Mouse (Mus musculus) hindbrain, embryonic 11.5 days (tissue): ENCODE data around the gene Acmsd. TPM values are rescaled to one million over a fixed set of nuclear protein-coding genes. Genes with fewer than 3 reads are reported as not detected.
A peak's percentile ranks its signal among the peaks of the same experiment; 100 is the strongest.
"Not testable (repeated sequence)": the region's sequence is repeated elsewhere in the genome, so short reads cannot be mapped to it uniquely, and the experiment has no call there.

Experiments
- ATAC-seq: fragments of 200-750 bp; cut with Nextera tagmentation; 2 replicates; pipeline ENCODE4 v1.8.0; 2017; ENCODE audit warnings: mild to moderate bottlenecking, moderate TSS enrichment, moderate library complexity; ENCODE audit not compliant: low FRiP score
- DNase-seq: peaks from one replicate; pipeline ENCODE4 v3.0.0-alpha.2; 2015; ENCODE audit warnings: low spot score
- H3K27ac ChIP-seq: fragments of 300-500 bp; sonication (generic); 2 replicates; pipeline ENCODE4 v1.5.1; 2014; ENCODE audit warnings: mild to moderate bottlenecking, low read depth, low read length
- H3K27me3 ChIP-seq: fragments of 300-500 bp; sonication (generic); 2 replicates; pipeline ENCODE4 v1.6.1; 2014; ENCODE audit warnings: mild to moderate bottlenecking, low read length, moderate library complexity, mixed read lengths; ENCODE audit not compliant: control insufficient read depth, insufficient read depth
- H3K36me3 ChIP-seq: fragments of 300-500 bp; sonication (generic); 2 replicates; pipeline ENCODE4 v1.6.1; 2014; ENCODE audit warnings: mild to moderate bottlenecking, low read length, moderate library complexity, mixed read lengths; ENCODE audit not compliant: control insufficient read depth, insufficient read depth
- H3K4me1 ChIP-seq: fragments of 300-500 bp; sonication (generic); replicated peaks from 2 replicates; pipeline ENCODE4 v1.6.1; 2014; ENCODE audit warnings: low read length, mixed read lengths; ENCODE audit not compliant: control insufficient read depth, insufficient read depth
- H3K4me2 ChIP-seq: fragments of 300-500 bp; sonication (generic); replicated peaks from 2 replicates; pipeline ENCODE4 v1.6.1; 2014; ENCODE audit warnings: mild to moderate bottlenecking, low read depth, low read length
- H3K4me3 ChIP-seq: fragments of 300-500 bp; sonication (generic); 2 replicates; pipeline ENCODE4 v1.5.1; 2014; ENCODE audit warnings: low read depth, low read length
- H3K9ac ChIP-seq: fragments of 300-500 bp; sonication (generic); 2 replicates; pipeline ENCODE4 v1.6.1; 2014; ENCODE audit warnings: low read depth, low read length
- H3K9me3 ChIP-seq: fragments of 300-500 bp; sonication (generic); 2 replicates; pipeline ENCODE4 v1.6.1; 2016; ENCODE audit warnings: low read length; ENCODE audit not compliant: control insufficient read depth
- WGBS: fragments of 180-500 bp; shearing (Covaris S2); extraction: QIAGEN DNeasy Blood & Tissue Kit; methylation state at CpG from one replicate; pipeline ENCODE4 v1.1.7; 2014; 5-methylcytosine and 5-hydroxymethylcytosine counted together
- polyA plus RNA-seq: library from polyadenylated mRNA; unstranded; fragments of >200 nt; fragmentation: Nextera tagmentation; extraction: Ambion mirVana; gene quantifications from 2 replicates; pipeline ENCODE4 v1.2.1, GENCODE M21; 2014

The Acmsd gene
- polyA plus RNA-seq, 1 experiment from 2014 or later, result 0.37 TPM

- 90% methylated on average over 3 of the region's 3 CpGs for WGBS
- Histone ChIP-seq H3K27me3 (no peaks in the 10 kb centered on the region), H3K4me3 (no peak overlapping the region), H3K9ac (no peak overlapping the region), H3K4me1 (no peaks in the 10 kb centered on the region), H3K36me3 (no peaks in the 10 kb centered on the region), H3K4me2 (no peak overlapping the region), H3K27ac (no peak overlapping the region), H3K9me3 (no peaks in the 10 kb centered on the region)
- DNase-seq, result no peak
- ATAC-seq, result no peak
Measured at GRCm38 (mm10) chr1:127732435-127732834, 3.2 kb downstream of the Acmsd start.

DNA sequence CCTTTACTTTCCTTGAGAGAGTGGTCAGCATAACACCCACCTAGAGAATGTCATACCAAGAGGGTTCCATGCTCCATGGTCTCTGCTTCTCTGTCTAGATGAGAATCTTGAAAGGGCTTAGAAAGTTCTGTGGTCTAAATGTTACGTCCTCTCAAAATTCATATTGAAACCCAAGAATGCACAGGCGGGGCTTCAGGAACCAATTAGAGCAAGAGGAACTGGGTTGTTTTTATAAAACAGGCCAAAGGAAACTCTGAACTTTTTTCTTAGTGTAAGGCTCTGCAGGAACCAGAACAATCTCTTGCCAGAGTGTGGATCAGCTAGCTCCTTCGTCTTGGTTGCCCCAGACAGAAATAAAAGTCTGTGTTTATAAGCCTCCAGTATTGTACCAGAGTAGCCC lies 3.6 kb downstream of the Acmsd start:
- H3K27me3 ChIP-seq, result no peaks in the 10 kb centered on the region
- H3K9ac ChIP-seq, result no peak overlapping the region
- H3K9me3 ChIP-seq, result no peaks in the 10 kb centered on the region
- 82% methylated on average over 3 of the region's 3 CpGs for WGBS
- H3K36me3 ChIP-seq, result no peaks in the 10 kb centered on the region
- ATAC-seq (no peak), DNase-seq (no peak)
- no peaks in the 10 kb centered on the region for H3K4me1 ChIP-seq
- no peak overlapping the region for H3K27ac ChIP-seq
- H3K4me3 ChIP-seq, result no peak overlapping the region
- no peak overlapping the region for H3K4me2 ChIP-seq

DNA sequence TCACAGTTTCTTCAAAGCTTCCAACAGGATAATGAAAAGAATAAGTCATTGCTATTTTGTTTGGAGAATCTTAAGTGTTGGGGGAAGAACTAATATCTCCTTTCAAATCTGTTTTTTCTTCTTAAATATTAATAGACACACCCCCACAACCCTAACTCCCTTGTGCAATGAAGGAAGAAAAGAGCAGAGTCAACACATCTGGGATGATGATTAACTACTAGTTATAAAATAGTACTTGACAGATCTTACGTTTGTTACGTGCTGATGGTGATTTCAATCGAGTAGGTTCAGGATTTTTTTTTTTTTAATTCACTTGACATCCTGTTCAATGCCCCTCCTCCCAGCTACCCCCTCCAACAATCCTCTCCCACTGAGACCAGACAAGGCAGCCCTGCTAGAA lies 6.1 kb downstream of the Acmsd start:
- H3K27ac ChIP-seq, result no peak overlapping the region
- H3K4me1 ChIP-seq, result no peaks in the 10 kb centered on the region
- no peak for ATAC-seq
- H3K27me3 ChIP-seq, result no peaks in the 10 kb centered on the region
- WGBS, result 74% methylated on average over 3 of the region's 3 CpGs
- DNase-seq, result no peak
- H3K36me3 ChIP-seq, result no peaks in the 10 kb centered on the region
- H3K9me3 ChIP-seq, result no peaks in the 10 kb centered on the region
- H3K9ac ChIP-seq, result no peak overlapping the region
- no peak overlapping the region for H3K4me2 ChIP-seq
- H3K4me3 ChIP-seq, result no peak overlapping the region

DNA sequence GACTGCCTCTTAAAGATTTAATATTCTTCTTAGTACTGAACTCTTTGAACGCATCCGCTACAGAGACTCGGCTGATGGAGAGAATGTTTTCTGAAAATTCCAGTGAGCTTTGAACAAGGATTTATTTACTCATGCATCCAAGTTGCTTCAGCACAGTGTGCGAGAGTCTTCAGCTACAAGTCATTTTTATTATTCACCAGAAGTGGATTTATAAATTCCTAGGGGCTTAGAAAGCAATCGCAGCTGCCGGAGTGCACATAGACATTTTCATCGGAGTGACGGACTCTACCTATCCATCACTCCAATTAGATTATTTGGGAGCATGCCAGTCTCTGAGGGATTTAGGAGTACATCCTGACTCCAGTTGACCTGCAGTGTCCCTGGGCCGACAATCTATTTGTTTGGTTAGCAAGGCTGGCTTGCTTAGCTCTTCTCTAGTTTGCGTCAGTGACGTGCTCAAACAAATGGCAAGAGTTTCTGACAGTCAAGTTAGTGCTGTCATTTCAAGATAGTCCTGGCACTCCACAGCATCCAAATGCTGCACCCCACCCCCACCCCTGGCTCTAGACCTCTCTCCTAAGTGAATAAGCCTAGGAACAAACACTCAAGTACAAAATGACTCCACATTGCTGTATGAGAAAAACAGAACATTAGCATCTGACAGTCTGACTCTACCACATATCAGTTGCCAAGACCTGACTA lies 21.3 kb downstream of the Acmsd start:
- WGBS, result 81% methylated on average over 11 of the region's 11 CpGs
- H3K27me3 ChIP-seq, result no peaks in the 10 kb centered on the region
- H3K4me3 ChIP-seq, result no peak overlapping the region
- no peak overlapping the region for H3K4me2 ChIP-seq
- H3K4me1 ChIP-seq, result no peaks in the 10 kb centered on the region
- DNase-seq (no peak), ATAC-seq (no peak)
- H3K9me3 ChIP-seq, result no peaks in the 10 kb centered on the region; the same call in 1 of the 2 replicates
- H3K9ac ChIP-seq, result no peak overlapping the region
- no peak overlapping the region for H3K27ac ChIP-seq
- no peaks in the 10 kb centered on the region for H3K36me3 ChIP-seq

DNA sequence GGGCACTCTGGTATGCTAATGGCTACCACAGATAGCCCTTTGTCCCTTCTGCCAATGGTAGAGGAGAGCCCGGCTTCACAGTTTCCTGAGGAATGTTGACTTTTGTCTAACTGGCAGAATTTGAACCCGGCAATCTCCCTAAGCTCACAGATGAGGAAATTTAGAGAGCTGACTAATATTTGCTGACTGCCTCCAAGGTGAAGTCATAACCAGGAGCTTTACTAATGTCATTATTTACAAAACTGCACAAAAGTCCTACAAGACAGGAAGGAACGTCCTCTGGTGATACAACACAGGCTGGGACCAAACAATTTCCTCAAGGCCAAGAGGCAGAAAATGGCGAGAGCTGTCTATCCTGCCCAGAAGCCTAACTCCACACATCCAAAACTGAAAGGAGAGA lies 26.6 kb downstream of the Acmsd start:
- Histone ChIP-seq H3K36me3 (no peaks in the 10 kb centered on the region), H3K4me1 (no peaks in the 10 kb centered on the region), H3K9ac (no peak overlapping the region), H3K27me3 (no peaks in the 10 kb centered on the region), H3K27ac (no peak overlapping the region), H3K4me2 (no peak overlapping the region), H3K4me3 (no peak overlapping the region), H3K9me3 (no peaks in the 10 kb centered on the region)
- DNase-seq (no peak), ATAC-seq (no peak)
- WGBS, result 83% methylated on average over 4 of the region's 4 CpGs

- Histone ChIP-seq H3K27me3 (no peaks in the 10 kb centered on the region), H3K36me3 (no peaks in the 10 kb centered on the region), H3K4me1 (no peaks in the 10 kb centered on the region), H3K27ac (no peak overlapping the region), H3K9ac (no peak overlapping the region), H3K4me2 (no peak overlapping the region), H3K9me3 (no peaks in the 10 kb centered on the region), H3K4me3 (no peak overlapping the region)
- DNase-seq (no peak), ATAC-seq (no peak)
- WGBS, result 80% methylated on average over 5 of the region's 5 CpGs
Measured at GRCm38 (mm10) chr1:127756331-127757163, 27.3 kb downstream of the Acmsd start.

- H3K36me3 ChIP-seq, H3K4me1 ChIP-seq, H3K9me3 ChIP-seq, ATAC-seq, DNase-seq, H3K4me2 ChIP-seq, H3K27ac ChIP-seq, H3K27me3 ChIP-seq, H3K9ac ChIP-seq, H3K4me3 ChIP-seq: not testable (repeated sequence)
- WGBS, result 90% methylated on average over 3 of the region's 3 CpGs
Measured at GRCm38 (mm10) chr1:127757164-127757545, 27.9 kb downstream of the Acmsd start.

DNA sequence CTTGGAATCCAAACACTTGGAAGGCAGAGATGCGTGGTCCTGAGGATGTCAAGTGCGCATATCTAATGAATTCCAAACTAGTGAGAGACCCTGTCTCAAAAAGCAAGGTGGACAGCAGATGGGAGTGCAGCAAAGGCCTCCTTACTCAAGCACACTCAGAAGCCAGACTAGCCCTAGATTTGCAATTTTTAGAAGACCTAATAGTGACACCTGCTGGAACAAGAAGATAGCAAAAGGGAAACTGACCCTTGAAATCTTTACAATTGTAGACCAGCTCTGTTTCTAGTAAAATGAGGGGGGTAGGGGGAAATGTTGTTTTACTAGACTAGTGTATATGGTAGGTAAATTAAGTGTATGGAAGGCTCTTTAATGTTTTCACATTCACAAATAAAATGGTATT lies 36.3 kb downstream of the Acmsd start:
- 59% methylated on average over 2 of the region's 2 CpGs for WGBS
- ATAC-seq (no peak), DNase-seq (peak; percentile 24)
- H3K4me3 ChIP-seq, result no peak overlapping the region
- no peaks in the 10 kb centered on the region for H3K4me1 ChIP-seq
- H3K27me3 ChIP-seq, result no peaks in the 10 kb centered on the region
- no peaks in the 10 kb centered on the region for H3K9me3 ChIP-seq
- no peak overlapping the region for H3K9ac ChIP-seq
- H3K36me3 ChIP-seq, result no peaks in the 10 kb centered on the region
- H3K4me2 ChIP-seq, result no peak overlapping the region
- H3K27ac ChIP-seq, result no peak overlapping the region

DNA sequence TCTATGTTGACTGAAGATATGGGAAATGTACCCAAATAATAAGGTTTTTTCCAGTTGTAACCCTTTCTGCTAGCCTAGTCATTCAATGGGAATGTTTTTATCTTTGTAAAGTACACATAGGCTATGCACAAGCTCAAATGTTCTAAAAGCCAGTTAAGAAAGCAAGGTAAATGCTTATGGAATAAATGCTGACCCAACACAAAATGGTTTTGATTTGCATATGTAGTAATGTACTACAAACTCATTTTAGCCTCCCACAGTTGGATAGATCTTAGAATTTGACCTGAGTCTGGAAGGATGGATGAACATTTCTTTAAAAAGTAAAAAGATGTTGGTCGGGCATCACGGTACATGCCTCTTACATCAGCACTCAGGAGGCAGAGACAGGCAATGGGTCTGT lies 37.5 kb downstream of the Acmsd start:
- no peak overlapping the region for H3K9ac ChIP-seq
- no peak for ATAC-seq
- no peaks in the 10 kb centered on the region for H3K27me3 ChIP-seq
- no peak for DNase-seq
- H3K9me3 ChIP-seq, result no peaks in the 10 kb centered on the region
- H3K4me2 ChIP-seq, result no peak overlapping the region
- WGBS, result 87% methylated on average over 2 of the region's 2 CpGs
- H3K4me1 ChIP-seq, result no peaks in the 10 kb centered on the region
- no peaks in the 10 kb centered on the region for H3K36me3 ChIP-seq
- no peak overlapping the region for H3K27ac ChIP-seq
- no peak overlapping the region for H3K4me3 ChIP-seq
